Mouse (Mus musculus) embryonic facial prominence, embryonic 13.5 days (tissue): ENCODE measurements around the gene Gm9918. TPM values are rescaled to one million over a fixed set of nuclear protein-coding genes. Genes with fewer than 3 reads are reported as not detected.

Experiments used
- ATAC-seq: fragments of 200-750 bp; cut with Nextera tagmentation; 2 replicates; pipeline ENCODE4 v1.8.0; 2017; ENCODE audit warnings: low read depth; ENCODE audit not compliant: insufficient number of reproducible peaks, insufficient read depth, low FRiP score, low TSS enrichment
- H3K27ac ChIP-seq: fragments of 300-500 bp; sonication (generic); 2 replicates; pipeline ENCODE4 v1.5.1; 2015; ENCODE audit warnings: moderate library complexity, mild to moderate bottlenecking, inconsistent platforms
- H3K27me3 ChIP-seq: fragments of 300-500 bp; sonication (generic); 2 replicates; pipeline ENCODE4 v1.6.1; 2015; ENCODE audit warnings: mild to moderate bottlenecking, inconsistent platforms
- H3K36me3 ChIP-seq: fragments of 300-500 bp; sonication (generic); 2 replicates; pipeline ENCODE4 v1.6.1; 2015; ENCODE audit warnings: mild to moderate bottlenecking, inconsistent platforms
- H3K4me1 ChIP-seq: fragments of 300-500 bp; sonication (generic); 2 replicates; pipeline ENCODE4 v1.6.1; 2015; ENCODE audit warnings: inconsistent platforms
- H3K4me2 ChIP-seq: fragments of 300-500 bp; sonication (generic); 2 replicates; pipeline ENCODE4 v1.6.1; 2015; ENCODE audit warnings: moderate library complexity, mild to moderate bottlenecking, inconsistent platforms
- H3K4me3 ChIP-seq: fragments of 300-500 bp; sonication (generic); 2 replicates; pipeline ENCODE4 v1.5.1; 2015; ENCODE audit warnings: mild to moderate bottlenecking, inconsistent platforms
- H3K9ac ChIP-seq: fragments of 300-500 bp; sonication (generic); 2 replicates; pipeline ENCODE4 v1.6.1; 2015; ENCODE audit warnings: mild to moderate bottlenecking, inconsistent platforms
- H3K9me3 ChIP-seq: fragments of 300-500 bp; sonication (generic); 2 replicates; pipeline ENCODE4 v1.6.1; 2016; ENCODE audit warnings: inconsistent platforms
- WGBS: fragments of 180-500 bp; shearing (Covaris S2); methylation state at CpG from one replicate; pipeline ENCODE4 v1.1.7; 2015; ENCODE audit warnings: mixed read lengths; 5-methylcytosine and 5-hydroxymethylcytosine counted together
- polyA plus RNA-seq: library from polyadenylated mRNA; unstranded; fragments of >200 nt; fragmentation: Nextera tagmentation; extraction: Ambion mirVana; gene quantifications from 2 replicates; pipeline ENCODE4 v1.2.1, GENCODE M21; 2015

The Gm9918 gene
- polyA plus RNA-seq, 1 experiment from 2014 or later = 2.3 TPM

GRCm38 (mm10) chr15:102247252-102248130, 22.9 kb upstream of the Gm9918 start:
- WGBS = 1% methylated on average over 41 of the region's 65 CpGs
- no peaks in the 10 kb centered on the region for H3K9me3 ChIP-seq

GRCm38 (mm10) chr15:102248131-102248811, 22.1 kb upstream of the Gm9918 start:
- Histone ChIP-seq H3K4me2 (peak overlapping the region; percentile 94), H3K4me3 (peak overlapping the region; percentile 58), H3K27me3 (no peaks in the 10 kb centered on the region), H3K27ac (peak overlapping the region; percentile 99), H3K4me1 (peaks cover 82% of the 10 kb centered on the region), H3K9ac (peak overlapping the region; percentile 77), H3K9me3 (no peaks in the 10 kb centered on the region), H3K36me3 (peaks cover 32% of the 10 kb centered on the region)
- ATAC-seq = no peak
- 0% methylated on average over 8 of the region's 8 CpGs for WGBS

More at GRCm38 (mm10) chr15:102247252-102248130, 22.9 kb upstream of the Gm9918 start:
- H3K4me2 ChIP-seq = peak overlapping the region; percentile 94
- peaks cover 83% of the 10 kb centered on the region for H3K4me1 ChIP-seq
- peak overlapping the region; percentile 77 for H3K9ac ChIP-seq
- H3K4me3 ChIP-seq = peak overlapping the region; percentile 58
- peaks cover 27% of the 10 kb centered on the region for H3K36me3 ChIP-seq
- peak overlapping the region; percentile 99 for H3K27ac ChIP-seq
- ATAC-seq = peak; percentile 32
- H3K27me3 ChIP-seq = no peaks in the 10 kb centered on the region

DNA sequence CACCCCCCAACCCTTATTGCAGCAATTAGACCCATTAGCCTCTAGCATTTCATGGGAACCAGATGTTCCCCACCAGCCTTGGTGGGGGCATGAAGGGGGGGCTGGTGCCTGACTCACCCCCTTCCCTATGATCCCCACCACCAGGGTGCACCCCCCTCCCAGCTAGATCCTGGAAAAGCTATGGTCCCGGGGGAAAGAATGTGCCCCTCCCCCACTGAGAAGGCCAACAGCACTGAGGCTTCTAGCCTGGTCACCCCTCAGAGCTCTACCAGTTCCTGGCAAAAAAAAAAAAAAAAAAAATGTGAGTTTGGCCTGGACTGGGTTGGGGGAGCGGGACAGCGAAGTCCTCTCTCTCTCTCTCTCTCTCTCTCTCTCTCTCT, 21.6 kb upstream of the Gm9918 start:
- H3K27me3 ChIP-seq = no peaks in the 10 kb centered on the region
- peak overlapping the region; percentile 58 for H3K4me3 ChIP-seq
- peak overlapping the region; percentile 94 for H3K4me2 ChIP-seq
- H3K9me3 ChIP-seq = no peaks in the 10 kb centered on the region
- 0% methylated on average over 1 of the region's 3 CpGs for WGBS
- peaks cover 82% of the 10 kb centered on the region for H3K4me1 ChIP-seq
- H3K36me3 ChIP-seq = peaks cover 37% of the 10 kb centered on the region
- ATAC-seq = no peak
- peak overlapping the region; percentile 99 for H3K27ac ChIP-seq
- peak overlapping the region; percentile 49; the same call in 1 of the 2 replicates for H3K9ac ChIP-seq

DNA sequence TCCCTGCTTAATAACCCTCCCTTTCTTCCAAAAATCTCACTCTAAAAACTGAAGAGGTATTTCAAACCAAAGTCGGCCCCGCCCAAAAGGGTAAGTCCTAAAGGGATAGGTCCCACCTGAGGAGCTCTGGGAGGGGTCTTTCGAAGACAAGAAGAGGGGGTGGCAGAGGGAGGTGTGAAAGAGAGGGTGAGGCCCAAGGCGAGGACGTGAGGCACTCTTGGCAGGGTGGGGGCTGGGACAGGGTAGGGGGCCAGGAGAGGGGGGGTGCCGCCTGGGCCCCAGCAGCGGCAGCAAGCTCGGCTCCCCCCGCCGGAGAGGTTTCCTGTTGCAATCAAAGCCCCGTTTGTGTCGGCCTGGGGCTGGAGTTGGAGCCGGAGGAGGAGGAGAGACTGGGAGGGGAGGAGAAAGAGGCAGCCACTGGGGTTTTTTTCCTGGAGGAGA, 21.1 kb upstream of the Gm9918 start:
- Histone ChIP-seq H3K27ac (peak overlapping the region; percentile 99), H3K9ac (peak overlapping the region; percentile 49), H3K9me3 (no peaks in the 10 kb centered on the region), H3K4me1 (peaks cover 82% of the 10 kb centered on the region), H3K4me2 (peak overlapping the region; percentile 94), H3K4me3 (peak overlapping the region; percentile 58), H3K36me3 (peaks cover 42% of the 10 kb centered on the region), H3K27me3 (no peaks in the 10 kb centered on the region)
- peak; percentile 11; the same call in 1 of the 2 replicates for ATAC-seq
- 2% methylated on average over 13 of the region's 13 CpGs for WGBS

DNA sequence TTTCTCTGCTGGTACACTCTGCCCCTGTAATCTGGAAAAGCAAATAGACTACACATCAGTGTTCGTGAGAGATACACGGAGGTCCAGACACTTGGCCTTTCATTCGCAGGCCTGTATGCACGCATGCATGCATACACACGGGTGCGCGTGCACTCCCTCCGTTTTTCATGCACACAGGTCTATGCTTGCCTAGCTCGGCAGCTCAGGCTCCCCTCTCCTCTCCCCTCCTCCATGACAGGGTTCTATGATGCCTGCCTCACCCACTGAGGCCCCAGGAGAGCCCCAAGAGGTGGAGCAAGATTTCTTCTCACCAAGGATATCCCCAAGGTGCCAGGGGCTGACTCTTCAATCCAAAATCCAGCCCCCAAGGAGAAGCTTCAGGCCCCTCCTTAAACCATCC, 20.4 kb upstream of the Gm9918 start:
- Histone ChIP-seq H3K4me1 (peaks cover 84% of the 10 kb centered on the region), H3K27me3 (no peaks in the 10 kb centered on the region), H3K4me2 (peak overlapping the region; percentile 94), H3K9me3 (no peaks in the 10 kb centered on the region), H3K9ac (peak overlapping the region; percentile 49), H3K27ac (peak overlapping the region; percentile 99), H3K4me3 (peak overlapping the region; percentile 58), H3K36me3 (peaks cover 43% of the 10 kb centered on the region)
- no peak for ATAC-seq
- WGBS = 14% methylated on average over 9 of the region's 9 CpGs

DNA sequence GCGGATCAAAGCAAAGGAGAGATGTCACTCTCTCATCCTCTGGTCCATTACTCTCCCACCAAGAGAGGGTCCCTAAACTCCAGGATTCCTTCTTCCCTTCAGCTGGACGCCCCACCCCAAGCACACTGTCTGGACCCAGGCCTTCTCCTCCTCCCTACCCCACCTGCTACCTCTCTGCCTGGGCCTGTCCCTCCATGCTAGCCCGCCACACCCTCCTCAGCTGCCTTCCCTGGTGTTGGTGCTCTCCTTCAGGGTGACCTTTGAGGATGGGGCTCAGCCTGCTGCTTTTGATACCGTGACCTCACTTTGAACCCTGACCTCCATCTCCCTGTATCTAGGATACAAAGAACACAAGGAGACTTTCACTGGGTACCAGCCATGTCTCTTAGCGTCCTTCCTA, 19.8 kb upstream of the Gm9918 start:
- H3K4me1 ChIP-seq = peaks cover 84% of the 10 kb centered on the region
- H3K9ac ChIP-seq = peak overlapping the region; percentile 49
- no peaks in the 10 kb centered on the region for H3K27me3 ChIP-seq
- peaks cover 43% of the 10 kb centered on the region for H3K36me3 ChIP-seq
- no peaks in the 10 kb centered on the region for H3K9me3 ChIP-seq
- peak overlapping the region; percentile 94 for H3K4me2 ChIP-seq
- 51% methylated on average over 5 of the region's 5 CpGs for WGBS
- H3K27ac ChIP-seq = peak overlapping the region; percentile 99
- H3K4me3 ChIP-seq = peak overlapping the region; percentile 58
- ATAC-seq = no peak

- peak overlapping the region; percentile 99 for H3K27ac ChIP-seq
- H3K27me3 ChIP-seq = no peaks in the 10 kb centered on the region
- H3K4me3 ChIP-seq = peak overlapping the region; percentile 76
- H3K4me1 ChIP-seq = peaks cover 82% of the 10 kb centered on the region
- ATAC-seq = no peak
- H3K4me2 ChIP-seq = peak overlapping the region; percentile 98
- WGBS = 10% methylated on average over 13 of the region's 14 CpGs
- peak overlapping the region; percentile 97 for H3K9ac ChIP-seq
- H3K36me3 ChIP-seq = peaks cover 35% of the 10 kb centered on the region
- H3K9me3 ChIP-seq = no peaks in the 10 kb centered on the region
Measured at GRCm38 (mm10) chr15:102255547-102256255, 14.7 kb upstream of the Gm9918 start.

DNA sequence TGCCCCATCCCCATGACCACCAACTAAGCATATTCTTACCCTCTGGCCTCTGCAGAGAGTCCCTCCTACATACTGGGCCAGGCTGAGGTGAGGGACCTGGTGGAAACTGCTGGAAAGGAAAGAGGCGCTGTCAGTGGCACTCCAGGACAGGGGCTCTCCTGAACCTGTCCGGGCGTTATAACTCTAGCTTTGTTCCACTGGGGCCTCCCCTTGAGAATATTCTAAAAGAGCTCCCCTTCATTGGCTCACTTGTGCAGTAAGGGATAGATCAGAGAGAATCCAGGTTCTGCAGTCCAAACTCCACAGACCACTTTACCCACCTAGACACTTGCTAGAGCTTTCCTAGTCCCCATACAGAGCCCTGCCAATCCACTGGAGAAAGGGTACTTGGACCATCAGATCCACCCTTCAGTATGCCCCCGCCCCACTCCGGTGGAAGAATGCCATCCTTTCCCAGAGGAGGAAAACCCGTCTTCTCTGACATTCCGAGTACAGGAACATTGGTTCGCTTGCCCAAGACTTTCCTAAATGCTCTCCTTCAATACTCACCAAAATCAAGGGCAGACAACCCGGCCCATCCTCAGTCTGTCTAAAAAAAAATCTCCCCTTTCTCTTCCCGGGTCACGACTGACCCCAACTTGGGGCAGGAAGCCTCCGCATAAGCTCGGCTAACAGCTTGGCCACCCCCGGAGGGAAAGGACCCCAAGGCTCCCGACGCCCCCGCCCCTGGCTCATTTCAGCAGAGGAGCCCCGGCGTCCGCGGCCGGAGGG, 13.7 kb upstream of the Gm9918 start:
- no peaks in the 10 kb centered on the region for H3K27me3 ChIP-seq
- peak overlapping the region; percentile 98 for H3K4me2 ChIP-seq
- H3K9ac ChIP-seq = peak overlapping the region; percentile 97
- H3K4me1 ChIP-seq = peaks cover 76% of the 10 kb centered on the region
- peaks cover 25% of the 10 kb centered on the region for H3K36me3 ChIP-seq
- peak overlapping the region; percentile 76 for H3K4me3 ChIP-seq
- no peaks in the 10 kb centered on the region for H3K9me3 ChIP-seq
- 3% methylated on average over 22 of the region's 22 CpGs for WGBS
- ATAC-seq = no peak
- H3K27ac ChIP-seq = peak overlapping the region; percentile 99

GRCm38 (mm10) chr15:102257202-102258075, 12.9 kb upstream of the Gm9918 start, which contains the start of gene Rarg:
Gene Rarg, minus strand, starts transcription at chr15:102257517.
- Histone ChIP-seq H3K27ac (peak within 1 kb of the TSS; percentile 99), H3K4me1 (peaks cover 76% of the 10 kb centered on the region), H3K4me2 (peak within 1 kb of the TSS; percentile 98), H3K9ac (peak within 1 kb of the TSS; percentile 97), H3K4me3 (peak within 1 kb of the TSS; percentile 76), H3K27me3 (no peaks in the 10 kb centered on the region), H3K36me3 (peaks cover 17% of the 10 kb centered on the region), H3K9me3 (no peaks in the 10 kb centered on the region)
- under 1% methylated on average over 43 of the region's 46 CpGs for WGBS
- peak; percentile 57 for ATAC-seq

DNA sequence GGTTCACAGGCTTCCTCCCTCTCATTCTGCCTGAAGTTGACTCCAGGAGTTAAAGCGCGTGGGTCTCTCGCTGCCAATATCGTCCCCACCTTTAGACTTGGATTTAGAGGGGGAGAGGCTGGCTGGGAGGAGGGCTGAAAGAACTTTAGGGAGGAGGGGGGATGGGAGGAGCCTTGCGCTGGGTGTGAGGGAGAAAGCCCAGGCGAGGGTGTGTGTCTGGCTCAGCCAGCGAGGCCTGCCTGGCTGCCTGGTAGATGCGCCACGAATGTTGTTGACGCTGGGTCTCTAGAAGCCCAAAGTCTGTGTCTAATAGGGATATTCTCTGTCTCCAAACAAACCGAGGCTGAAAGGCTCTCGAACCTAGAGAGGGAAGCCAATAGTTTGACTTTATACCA, 12.3 kb upstream of the Gm9918 start:
- Histone ChIP-seq H3K9me3 (no peaks in the 10 kb centered on the region), H3K27ac (peak overlapping the region; percentile 99), H3K4me2 (peak overlapping the region; percentile 98), H3K4me3 (peak overlapping the region; percentile 76), H3K9ac (peak overlapping the region; percentile 97), H3K27me3 (no peaks in the 10 kb centered on the region), H3K4me1 (peaks cover 75% of the 10 kb centered on the region), H3K36me3 (peaks cover 12% of the 10 kb centered on the region)
- ATAC-seq = peak; percentile 48; the same call in 1 of the 2 replicates
- WGBS = 1% methylated on average over 12 of the region's 12 CpGs
